Mouse (Mus musculus): Measurements from ENCODE around the gene Ryr3. TPM values are rescaled to one million over a fixed set of nuclear protein-coding genes. Genes with fewer than 3 reads are reported as not detected.

Ryr3 gene
- 1.6 TPM for polyA plus RNA-seq (2017; shearing (Covaris generic))

GRCm38 (mm10) chr2:113216746-113217461, at the start of gene Ryr3:
Gene Ryr3, minus strand, starts transcription at chr2:113217096.

Other genes with a start within 250 kb of the Ryr3 start
- not detected for gene Tmco5b, start 68.6 kb upstream of the Ryr3 start, polyA plus RNA-seq (2017; shearing (Covaris generic))
- gene Fmn1, start 110.6 kb upstream of the Ryr3 start, polyA plus RNA-seq (2017; shearing (Covaris generic)) = 0.09 TPM